Mouse (Mus musculus) small intestine, adult 2 months (tissue): ENCODE data around the gene Hacd3.

ENCODE experiments used
- CTCF ChIP-seq: fragments of 200-500 bp; IDR thresholded peaks from 2 replicates; pipeline ENCODE4 v1.5.1; 2012; ENCODE audit warnings: low read depth, mild to moderate bottlenecking, control low read depth, inconsistent platforms, low read length, moderate library complexity, mixed read lengths; ENCODE audit not compliant: insufficient replicate concordance, insufficient read length; ENCODE audit errors: extremely low read depth
- POLR2A ChIP-seq: fragments of 200-500 bp; IDR thresholded peaks from 2 replicates; pipeline ENCODE4 v1.6.1; 2012; ENCODE audit warnings: low read depth, mild to moderate bottlenecking, control low read depth, inconsistent platforms, low read length, moderate library complexity

DNA sequence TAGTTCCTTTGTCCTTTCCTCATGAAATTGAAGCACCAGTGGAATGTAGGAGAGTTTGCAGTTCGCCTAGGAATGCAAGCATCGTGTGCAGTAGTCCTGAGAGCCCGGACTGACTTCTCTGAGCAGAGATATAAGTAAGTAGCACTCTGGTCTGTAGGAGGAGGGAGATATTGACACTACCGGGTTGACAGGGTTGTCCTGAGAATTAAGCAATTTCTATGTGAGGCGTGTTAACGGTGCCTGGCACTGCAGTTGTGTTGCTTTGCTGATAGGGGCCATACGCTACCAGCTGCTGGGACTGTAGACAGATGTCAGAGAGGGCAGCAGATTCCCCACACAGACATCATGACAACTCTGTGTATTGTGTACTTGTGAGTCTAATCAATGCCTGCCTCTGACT lies 68.3 kb downstream of the Hacd3 start:
- TF ChIP-seq CTCF: no peak
- no peak for TF ChIP-seq POLR2A
